Mouse (Mus musculus): ENCODE results near the gene Rxylt1.

Rxylt1 gene

DNA sequence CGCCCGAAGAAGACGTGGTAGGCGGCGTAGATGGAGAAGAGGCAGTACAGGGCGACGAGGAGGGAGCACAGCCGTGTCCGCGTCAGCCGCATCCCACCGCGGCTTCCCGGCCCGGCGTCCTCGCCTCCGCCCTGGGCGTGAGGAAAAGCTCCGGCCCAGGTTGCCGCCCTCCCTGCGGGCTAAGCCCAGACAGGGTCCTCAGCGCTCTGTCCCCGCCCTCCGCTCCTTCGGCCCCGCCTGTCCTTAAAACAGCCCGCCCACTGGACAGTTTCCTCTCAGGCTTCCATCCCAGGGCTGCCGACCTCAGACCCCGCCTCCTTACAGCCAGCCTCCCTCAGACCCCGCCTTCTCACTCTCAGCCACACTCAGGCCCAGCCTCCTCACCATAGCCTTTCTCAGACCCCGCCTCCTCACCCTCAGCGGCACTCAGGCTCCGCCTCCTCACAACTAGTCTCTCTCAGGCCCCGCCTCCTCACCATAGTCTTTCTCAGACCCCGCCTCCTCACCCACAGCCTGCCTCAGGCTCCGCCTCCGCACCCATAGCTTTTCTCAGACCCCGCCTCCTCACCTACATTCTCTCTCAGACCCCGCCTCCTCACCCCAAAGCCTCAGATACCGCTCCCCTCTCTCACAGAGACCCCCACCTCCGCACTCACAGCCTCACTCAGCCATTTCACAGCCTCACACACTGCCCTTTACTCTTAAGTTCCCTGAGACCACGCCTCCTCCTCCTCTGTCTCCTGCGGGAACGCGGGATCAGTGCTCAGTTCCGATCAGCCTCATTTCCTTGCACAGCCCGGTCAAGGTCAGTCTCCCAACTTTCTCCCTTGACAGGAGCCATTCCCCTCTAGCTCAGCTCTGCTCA lies at the start of gene Rxylt1:
Gene Rxylt1 (minus strand): TSS at position 392 of the 865 bp plus-strand sequence.
- in situ Hi-C loops (cut with MboI, MseI), result no loop called here

- in situ Hi-C loops (cut with MboI, MseI), result no loop called here
Measured at GRCm38 (mm10) chr10:122121290-122121970, 24.3 kb upstream of the Rxylt1 start.

DNA sequence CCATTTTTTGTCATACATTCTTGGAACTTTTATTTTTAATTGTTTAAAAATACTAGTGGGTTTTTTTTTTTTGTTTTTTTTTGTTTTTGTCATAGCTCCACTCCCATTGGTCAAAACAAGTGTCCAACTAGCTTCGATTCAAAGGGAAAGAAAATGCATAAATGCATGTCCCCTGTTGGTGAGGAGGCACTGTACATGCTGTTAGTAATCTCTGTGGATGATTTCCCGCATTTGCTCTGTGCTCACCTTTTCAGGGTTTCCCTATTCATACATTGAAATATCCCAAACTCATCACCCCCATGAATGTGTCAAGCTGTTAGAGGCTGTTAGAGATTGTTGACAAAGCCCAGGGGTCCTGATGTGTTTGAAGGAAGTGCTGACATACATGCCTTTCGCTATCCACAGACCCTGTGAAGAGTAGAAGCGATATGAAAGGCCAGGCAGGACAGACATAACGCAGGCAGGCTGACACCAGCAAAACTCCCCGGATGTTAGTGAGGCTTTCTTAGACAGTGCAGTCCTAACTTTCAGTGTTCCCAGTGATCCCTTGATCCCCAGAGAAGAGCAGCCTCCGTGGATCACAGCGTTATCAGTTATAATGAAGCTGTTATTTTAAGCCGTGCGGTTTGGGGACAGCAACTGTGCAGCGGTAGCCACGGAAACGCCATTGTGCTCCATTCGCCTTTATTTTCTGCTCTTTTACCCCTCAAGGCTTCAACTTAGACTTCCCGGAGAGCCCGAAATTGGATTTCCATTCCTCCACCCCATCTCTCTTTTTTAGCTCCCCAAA lies 23.5 kb upstream of the Rxylt1 start:
- in situ Hi-C loops (cut with MboI, MseI), result no loop called here

DNA sequence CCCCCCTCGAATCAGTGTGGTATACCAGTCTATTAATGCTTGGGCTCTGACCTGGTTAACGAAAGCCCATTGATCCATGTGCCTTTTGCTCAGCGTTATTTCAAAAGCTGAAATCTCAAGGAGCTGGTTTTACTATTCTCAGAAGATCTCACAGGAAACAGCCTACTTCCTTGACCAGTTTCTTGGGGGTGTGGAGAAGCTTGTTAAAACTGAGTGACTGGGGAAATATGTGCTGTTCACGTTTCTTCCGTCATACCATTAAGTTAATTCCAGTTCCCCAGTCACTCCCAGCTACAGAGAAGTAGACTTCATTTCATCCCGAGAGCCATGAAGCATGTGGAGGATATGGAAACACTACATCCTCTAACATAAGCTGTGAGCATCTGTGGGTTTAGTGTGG lies 22.3 kb upstream of the Rxylt1 start:
- in situ Hi-C loops (cut with MboI, MseI), result no loop called here

DNA sequence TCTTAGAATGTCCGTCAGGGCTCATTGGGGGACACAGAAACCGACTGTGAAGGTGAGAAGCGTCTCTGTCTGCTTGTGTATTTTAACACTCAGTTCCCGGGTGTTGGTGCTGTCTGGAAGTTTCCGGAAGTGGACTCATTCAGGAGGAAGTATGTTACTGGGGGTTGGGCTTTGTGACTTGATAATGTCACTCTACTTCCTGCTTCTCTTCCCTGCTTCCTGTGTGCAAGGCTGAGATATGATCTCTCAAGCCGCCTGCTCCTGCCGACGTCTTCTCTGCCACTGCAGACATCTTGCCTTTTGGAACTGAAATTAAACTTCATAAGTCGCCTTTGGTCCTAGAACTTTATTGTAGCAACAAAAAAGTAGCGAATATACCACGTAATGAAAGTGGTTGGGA lies 19.5 kb upstream of the Rxylt1 start:
- in situ Hi-C loops (cut with MboI, MseI), result no loop called here

- in situ Hi-C loops (cut with MboI, MseI), result no loop called here
Measured at GRCm38 (mm10) chr10:122106633-122107028, 9.5 kb upstream of the Rxylt1 start.

DNA sequence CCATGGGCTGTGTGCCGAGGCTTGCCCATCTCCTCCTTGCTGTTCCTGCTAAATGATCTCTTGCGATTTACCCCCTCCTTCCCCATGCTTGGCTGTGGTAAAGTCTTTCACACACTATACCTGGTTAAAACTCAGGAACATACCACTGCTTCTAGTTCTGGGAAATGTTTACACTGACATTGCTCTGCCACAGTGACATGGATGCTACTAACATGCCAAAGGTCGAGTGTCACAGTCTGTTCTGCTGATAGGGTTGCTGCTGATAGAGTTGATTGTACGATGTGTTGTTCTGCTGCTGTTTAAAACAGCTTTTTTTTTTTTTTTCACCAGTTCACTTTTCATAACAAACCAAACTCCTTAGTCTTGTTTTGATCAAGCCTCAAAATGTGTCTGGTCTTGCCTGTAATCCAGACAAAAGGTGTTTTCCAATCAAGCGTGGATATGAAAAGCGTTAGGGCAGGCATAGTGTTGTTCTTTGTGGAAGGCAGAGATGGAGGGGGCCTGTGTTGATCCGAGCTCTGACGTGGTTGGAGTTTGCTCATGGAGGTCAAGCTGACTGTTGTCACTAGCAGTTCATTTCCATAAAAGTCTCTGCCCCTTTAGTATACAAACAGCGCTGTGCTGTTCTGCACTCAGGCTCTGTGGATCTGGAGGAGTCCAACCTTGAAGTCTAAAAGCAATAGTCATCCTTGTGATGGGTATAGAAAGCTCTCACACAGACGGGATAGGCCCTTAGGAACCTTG lies 8.9 kb upstream of the Rxylt1 start:
- in situ Hi-C loops (cut with MboI, MseI), result no loop called here

DNA sequence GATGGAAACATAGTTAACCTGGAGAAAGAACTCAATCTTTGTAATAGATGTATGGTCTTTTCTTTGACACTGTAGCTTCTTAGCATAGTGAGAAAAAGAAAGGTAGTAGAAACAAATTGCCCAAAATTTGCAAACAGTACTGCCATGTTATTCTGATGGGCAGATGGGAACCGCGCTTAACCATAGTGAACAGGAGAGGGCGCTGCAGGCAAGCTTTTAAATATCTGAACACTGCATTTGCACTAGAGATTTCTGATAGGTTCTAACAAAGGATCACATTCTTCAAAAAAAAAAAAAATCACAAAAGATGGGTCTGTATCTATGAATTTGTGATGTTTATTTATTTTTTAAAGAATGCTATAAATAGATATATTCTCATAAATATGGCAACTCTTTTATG lies 8.2 kb upstream of the Rxylt1 start:
- in situ Hi-C loops (cut with MboI, MseI), result no loop called here

DNA sequence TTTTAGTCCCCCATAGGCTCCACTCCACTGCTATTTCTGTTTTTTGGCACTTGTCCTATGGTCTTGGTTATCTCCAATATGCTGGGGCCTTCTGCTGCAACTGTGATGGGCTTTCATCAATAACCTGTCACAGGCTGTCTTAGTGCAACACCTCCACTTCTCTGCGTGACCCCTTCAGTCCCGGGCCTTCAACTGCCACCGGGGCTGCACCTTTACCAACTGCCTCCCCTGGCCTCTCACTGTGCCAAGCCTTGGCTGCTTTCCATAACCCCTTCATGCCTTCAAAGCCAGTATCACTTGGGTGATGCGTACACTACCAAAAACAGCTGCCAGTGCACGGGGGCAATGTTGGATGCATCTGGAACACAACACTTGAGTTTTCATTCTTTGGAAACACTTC lies 5.5 kb upstream of the Rxylt1 start:
- in situ Hi-C loops (cut with MboI, MseI), result loop anchor here (5.0 kb wide), 2 partner anchors 345 to 425 kb away; partner anchors contain the start of gene Avpr1a

GRCm38 (mm10) chr10:122096462-122096979 lies 650 bp downstream of the Rxylt1 start:
- in situ Hi-C loops (cut with MboI, MseI), result no loop called here

DNA sequence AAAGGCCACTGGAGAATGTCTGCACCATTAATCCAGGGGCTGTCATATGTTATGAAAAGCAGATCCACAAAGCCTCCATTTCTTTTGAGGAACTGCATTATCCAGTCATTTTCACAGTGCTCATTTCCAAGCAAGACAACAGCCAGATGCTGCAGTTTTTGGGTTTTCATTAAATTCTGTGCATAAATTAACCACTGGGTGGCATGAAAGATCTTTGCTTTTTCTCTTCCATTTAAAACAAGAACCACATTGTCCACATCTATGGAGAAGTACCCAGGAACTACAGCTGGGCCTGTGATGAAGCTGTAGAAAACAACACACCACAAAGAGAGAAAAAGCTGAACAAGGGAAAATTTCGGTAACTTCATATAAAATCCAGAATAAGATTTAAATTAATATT lies 6.7 kb downstream of the Rxylt1 start:
- in situ Hi-C loops (cut with MboI, MseI), result no loop called here

DNA sequence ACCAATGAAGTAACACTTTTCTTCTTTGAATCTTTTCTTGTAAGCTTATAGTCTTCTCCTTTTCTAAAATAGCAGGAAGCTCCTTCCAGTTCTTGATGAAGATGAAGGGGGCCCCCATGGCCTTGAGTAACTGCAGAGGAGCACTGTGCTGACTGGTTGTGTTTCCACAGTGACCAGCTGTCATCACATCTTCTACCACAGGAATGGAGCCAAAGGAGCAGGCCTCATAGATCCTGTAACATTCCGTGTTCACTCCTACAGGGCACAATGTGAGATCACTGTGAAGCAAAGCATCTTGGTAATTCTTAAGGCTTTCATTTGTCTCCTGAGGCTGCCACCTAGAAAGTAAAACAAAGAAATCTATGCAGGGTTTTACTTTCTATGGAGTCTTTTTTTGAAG lies 15.8 kb downstream of the Rxylt1 start:
- in situ Hi-C loops (cut with MboI, MseI), result no loop called here

- in situ Hi-C loops (cut with MboI, MseI), result no loop called here
Measured at GRCm38 (mm10) chr10:122069153-122069552, 28.0 kb downstream of the Rxylt1 start.

GRCm38 (mm10) chr10:122055826-122056225 lies 41.3 kb downstream of the Rxylt1 start:
- in situ Hi-C loops (cut with MboI, MseI), result loop anchor here (10.0 kb wide), 2 partner anchors 421 to 1801 kb away; no protein-coding TSS in a partner anchor

DNA sequence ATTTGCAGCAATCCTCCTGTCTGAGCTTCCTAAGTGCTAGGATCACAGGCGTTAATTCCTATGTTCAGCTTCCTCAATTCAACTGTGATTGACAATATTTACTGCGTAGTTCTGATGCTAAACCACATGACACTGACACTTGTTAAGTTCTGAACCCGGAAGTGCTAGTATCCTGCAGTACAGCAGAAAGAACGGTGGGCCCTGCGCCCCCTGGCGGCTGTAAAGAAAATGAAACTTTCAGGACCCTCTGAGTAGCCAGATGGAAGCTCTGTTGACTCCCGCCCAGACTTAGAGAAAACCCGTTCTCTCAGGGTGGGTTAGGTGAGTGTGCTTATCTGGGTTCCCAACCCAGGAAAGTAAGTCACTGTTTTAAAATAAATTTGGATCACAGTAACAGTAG lies 42.6 kb downstream of the Rxylt1 start:
- in situ Hi-C loops (cut with MboI, MseI), result loop anchor here (10.0 kb wide), 2 partner anchors 420 to 1800 kb away; no protein-coding TSS in a partner anchor

- in situ Hi-C loops (cut with MboI, MseI), result loop anchor here (10.0 kb wide), 2 partner anchors 417 to 1797 kb away; no protein-coding TSS in a partner anchor
Measured at GRCm38 (mm10) chr10:122051831-122052230, 45.3 kb downstream of the Rxylt1 start.

- in situ Hi-C loops (cut with MboI, MseI), result loop anchor here (25.0 kb wide), 1 partner anchor 261 kb away; no protein-coding TSS in a partner anchor
Measured at GRCm38 (mm10) chr10:122047727-122048365, 49.3 kb downstream of the Rxylt1 start.

DNA sequence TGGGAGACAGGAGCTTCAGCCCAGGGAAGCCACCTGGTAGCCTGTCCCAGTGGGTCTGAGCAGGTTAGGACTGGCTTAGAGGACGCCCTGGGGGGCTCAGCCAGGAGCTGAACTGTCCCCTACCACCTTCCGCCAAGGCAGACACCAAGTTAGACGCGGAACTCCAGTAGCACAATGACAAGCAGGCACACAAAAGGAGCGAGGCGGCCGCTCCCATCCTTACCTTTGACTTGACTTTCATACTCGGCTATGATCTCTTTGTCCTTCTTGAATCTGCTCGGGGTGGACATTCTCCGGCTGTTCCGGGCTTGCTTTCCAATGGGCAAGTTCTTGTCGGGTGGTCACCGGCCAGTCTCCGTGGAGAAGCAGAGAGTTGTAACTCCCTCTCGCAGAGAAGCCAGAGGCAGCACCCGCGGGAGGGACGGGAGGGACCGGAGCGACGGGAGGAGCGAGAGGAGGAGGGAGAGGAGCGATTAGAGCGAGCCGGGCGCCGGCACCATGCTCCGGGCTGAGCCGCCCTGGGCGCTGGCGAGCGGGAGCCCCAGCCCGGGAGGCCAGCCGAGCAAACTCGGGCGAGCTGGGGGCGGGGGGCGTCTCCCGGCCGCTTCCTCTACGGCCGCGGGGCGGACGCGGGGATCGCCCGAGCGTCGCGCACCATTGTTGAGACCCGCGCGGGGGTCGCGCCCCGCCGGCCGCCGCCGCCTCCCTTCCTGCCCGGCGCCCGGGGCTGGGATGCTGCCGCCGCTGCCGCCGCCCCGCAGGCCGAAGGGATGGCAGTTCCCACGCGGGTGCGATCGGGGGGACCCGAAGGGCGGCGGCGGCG lies 50.1 kb downstream of the Rxylt1 start, which contains the start of gene Srgap1:
Gene Srgap1 (minus strand): TSS at position 412 of the 823 bp plus-strand sequence.
- in situ Hi-C loops (cut with MboI, MseI), result loop anchor here (25.0 kb wide), 1 partner anchor 260 kb away; no protein-coding TSS in a partner anchor

DNA sequence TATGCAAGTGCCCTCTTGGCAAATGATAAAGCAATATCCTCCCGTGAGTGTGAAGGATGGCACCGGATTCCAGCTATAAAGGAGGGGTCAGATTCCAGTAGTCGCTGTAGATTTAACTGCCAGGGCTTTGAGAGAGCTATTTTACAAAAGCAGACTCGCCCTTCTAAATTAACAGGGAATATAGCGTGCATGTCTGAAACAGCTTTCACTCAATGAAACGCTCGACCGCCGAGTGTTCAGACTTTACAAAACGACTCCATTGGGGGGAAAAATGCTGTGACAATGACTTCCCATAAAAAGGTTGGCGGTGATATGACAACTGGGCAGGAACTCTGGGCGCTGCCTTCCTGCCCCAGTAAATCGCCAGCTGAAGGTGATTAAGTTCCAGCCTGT lies 50.7 kb downstream of the Rxylt1 start:
- in situ Hi-C loops (cut with MboI, MseI), result loop anchor here (25.0 kb wide), 1 partner anchor 259 kb away; no protein-coding TSS in a partner anchor
